Mouse (Mus musculus) MEL (cell line): ENCODE measurements at regions not wholly inside any gene's neighbourhood (a gene's known extent, or its start where the extent isn't known, plus 50 kb on each side); places are given as distances from the start of the nearest gene placed in this dataset.

ENCODE experiments used
- BHLHE40 ChIP-seq: IDR thresholded peaks from 2 replicates; pipeline ENCODE4 v1.6.1; 2012; ENCODE audit warnings: low read depth, mild to moderate bottlenecking, inconsistent platforms, low read length, improper control_type of control experiment, borderline replicate concordance
- CTCF ChIP-seq, 3 experiments: IDR thresholded peaks in 2 of 3; conservative IDR thresholded peaks in 1 of 3; 2 replicates each; pipeline ENCODE4 v1.5.1; 2011 to 2012; ENCODE audit warnings: low read length in 3 of 3, low read depth in 2 of 3, mild to moderate bottlenecking in 2 of 3, improper control_type of control experiment in 1 of 3, inconsistent platforms in 1 of 3, mixed read lengths in 1 of 3, moderate library complexity in 1 of 3; ENCODE audit not compliant: control insufficient read depth in 1 of 3, insufficient read depth in 1 of 3, poor library complexity in 1 of 3, severe bottlenecking in 1 of 3
- EP300 ChIP-seq, 2 experiments: IDR thresholded peaks; 2 replicates each; pipeline ENCODE4 v1.6.1; 2011; ENCODE audit warnings: improper control_type of control experiment in 2 of 2, low read length in 2 of 2, low read depth in 1 of 2, mild to moderate bottlenecking in 1 of 2
- POLR2A ChIP-seq, 2 experiments: IDR thresholded peaks; 2 replicates each; pipeline ENCODE4 v1.6.1; 2011 to 2012; ENCODE audit warnings: low read length in 2 of 2, mild to moderate bottlenecking in 2 of 2, control low read depth in 1 of 2, improper control_type of control experiment in 1 of 2, low read depth in 1 of 2, moderate library complexity in 1 of 2; ENCODE audit not compliant: control insufficient read depth in 1 of 2, insufficient read depth in 1 of 2, poor library complexity in 1 of 2
- TAL1 ChIP-seq: IDR thresholded peaks from 2 replicates; pipeline ENCODE4 v1.6.1; 2012; ENCODE audit warnings: mild to moderate bottlenecking, inconsistent platforms, low read length, moderate library complexity, mixed read lengths
- TBP ChIP-seq: IDR thresholded peaks from 2 replicates; pipeline ENCODE4 v1.8.0; 2011; ENCODE audit warnings: low read depth, low read length, improper control_type of control experiment

- TF ChIP-seq TAL1, result no peak
- no peak for TF ChIP-seq TBP
- TF ChIP-seq EP300 (IDR thresholded peaks at IDR 0.05; ENCODE audit: low read depth in 1 of 2, low read length in 2 of 2), result no peak
- no peak for TF ChIP-seq POLR2A (IDR thresholded peaks at IDR 0.05; ENCODE audit: control insufficient read depth in 1 of 2, insufficient read depth in 1 of 2, low read depth in 1 of 2, low read length in 2 of 2, poor library complexity in 1 of 2)
- TF ChIP-seq CTCF (IDR thresholded peaks at IDR 0.05 in 2 of 3, conservative IDR thresholded peaks at IDR 0.05 in 1 of 3; ENCODE audit: control insufficient read depth in 1 of 3, insufficient read depth in 1 of 3, low read depth in 2 of 3, low read length in 3 of 3, poor library complexity in 1 of 3, severe bottlenecking in 1 of 3), result no peak
- TF ChIP-seq BHLHE40, result no peak
These were observed 788.9 kb upstream of the Cntn5 start for GRCm38 (mm10) chr9:11693505-11693904.
